Mouse (Mus musculus) brain, embryonic 18.5 days (tissue): ENCODE measurements at regions not wholly inside any gene's neighbourhood (a gene's known extent, or its start where the extent isn't known, plus 50 kb on each side); places are given as distances from the start of the nearest gene placed in this dataset.

Experiments
- DNase-seq: peaks from one replicate; pipeline ENCODE4 v3.0.0-alpha.2; 2012; ENCODE audit warnings: low read depth, low spot score

- DNase-seq = peak; percentile 8
Observed at GRCm38 (mm10) chrX:50132170-50132569, 113.0 kb upstream of the Olfr1323 start.
